Mouse (Mus musculus) hindbrain, embryonic 12.5 days (tissue): ENCODE measurements around the gene Hectd1. TPM values are rescaled to one million over a fixed set of nuclear protein-coding genes. Genes with fewer than 3 reads are reported as not detected.
A peak's percentile ranks its signal among the peaks of the same experiment; 100 is the strongest.

Source experiments
- ATAC-seq: fragments of 200-750 bp; cut with Nextera tagmentation; 2 replicates; pipeline ENCODE4 v1.8.0; 2017; ENCODE audit warnings: moderate TSS enrichment; ENCODE audit not compliant: low FRiP score
- H3K27ac ChIP-seq: fragments of 300-500 bp; sonication (generic); 2 replicates; pipeline ENCODE4 v1.5.1; 2016; ENCODE audit warnings: mild to moderate bottlenecking
- H3K27me3 ChIP-seq: fragments of 300-500 bp; sonication (generic); 2 replicates; pipeline ENCODE4 v1.6.1; 2016; ENCODE audit warnings: mild to moderate bottlenecking
- H3K36me3 ChIP-seq: fragments of 300-500 bp; sonication (generic); 2 replicates; pipeline ENCODE4 v1.6.1; 2016; ENCODE audit warnings: mild to moderate bottlenecking
- H3K4me1 ChIP-seq: fragments of 300-500 bp; sonication (generic); 2 replicates; pipeline ENCODE4 v1.6.1; 2016
- H3K4me2 ChIP-seq: fragments of 300-500 bp; sonication (generic); replicated peaks from 2 replicates; pipeline ENCODE4 v1.6.1; 2016; ENCODE audit warnings: mild to moderate bottlenecking
- H3K4me3 ChIP-seq: fragments of 300-500 bp; sonication (generic); 2 replicates; pipeline ENCODE4 v1.5.1; 2016; ENCODE audit warnings: mild to moderate bottlenecking
- H3K9ac ChIP-seq: fragments of 300-500 bp; sonication (generic); 2 replicates; pipeline ENCODE4 v1.6.1; 2016; ENCODE audit warnings: mild to moderate bottlenecking, moderate library complexity
- H3K9me3 ChIP-seq: fragments of 300-500 bp; sonication (generic); replicated peaks from 2 replicates; pipeline ENCODE4 v1.6.1; 2016; ENCODE audit warnings: mild to moderate bottlenecking
- whole genome bisulfite sequencing: fragments of 180-500 bp; shearing (Covaris S2); methylation state at CpG from one replicate; pipeline ENCODE4 v1.1.7; 2016; 5-methylcytosine and 5-hydroxymethylcytosine counted together
- polyA plus RNA-seq: library from polyadenylated mRNA; unstranded; fragments of >200 nt; fragmentation: Nextera tagmentation; extraction: Ambion mirVana; gene quantifications from 2 replicates; pipeline ENCODE4 v1.2.1, GENCODE M21; 2016

The Hectd1 gene
- polyA plus RNA-seq, 1 experiment from 2014 or later, result 42.8 TPM

DNA sequence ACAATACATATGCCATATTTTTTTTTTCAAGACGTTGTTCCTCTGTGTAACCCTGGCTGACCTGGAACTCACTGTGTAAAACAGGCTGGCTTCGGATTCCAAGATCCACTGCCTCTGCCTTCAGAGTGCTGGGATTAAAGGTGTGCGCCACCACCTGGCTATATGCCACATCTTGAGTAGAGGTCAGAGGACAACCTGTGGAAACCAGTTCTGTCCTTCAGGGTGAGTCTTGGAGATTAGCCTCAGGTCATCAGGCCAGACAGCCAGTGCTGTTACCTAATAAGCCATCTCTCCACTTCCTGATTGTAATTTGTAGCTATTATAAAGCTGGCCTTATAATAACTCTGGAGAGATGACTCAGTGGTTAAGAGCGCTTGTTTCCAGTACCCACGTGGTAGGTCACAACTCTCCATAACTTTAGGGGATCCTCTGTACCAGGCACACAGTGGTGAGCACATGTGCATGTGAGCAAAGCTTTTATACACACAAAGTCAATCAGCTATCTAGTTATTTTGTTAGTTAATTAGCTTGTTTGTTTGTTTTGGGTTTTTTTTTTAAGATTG is 122.6 kb downstream of the Hectd1 start:
- Histone ChIP-seq H3K27ac (no peak overlapping the region), H3K27me3 (no peaks in the 10 kb centered on the region), H3K36me3 (no peaks in the 10 kb centered on the region), H3K9me3 (no peaks in the 10 kb centered on the region), H3K4me2 (no peak overlapping the region), H3K4me1 (peaks cover 4% of the 10 kb centered on the region), H3K4me3 (no peak overlapping the region), H3K9ac (no peak overlapping the region)
- WGBS, result 86% methylated on average over 5 of the region's 5 CpGs
- ATAC-seq, result no peak

DNA sequence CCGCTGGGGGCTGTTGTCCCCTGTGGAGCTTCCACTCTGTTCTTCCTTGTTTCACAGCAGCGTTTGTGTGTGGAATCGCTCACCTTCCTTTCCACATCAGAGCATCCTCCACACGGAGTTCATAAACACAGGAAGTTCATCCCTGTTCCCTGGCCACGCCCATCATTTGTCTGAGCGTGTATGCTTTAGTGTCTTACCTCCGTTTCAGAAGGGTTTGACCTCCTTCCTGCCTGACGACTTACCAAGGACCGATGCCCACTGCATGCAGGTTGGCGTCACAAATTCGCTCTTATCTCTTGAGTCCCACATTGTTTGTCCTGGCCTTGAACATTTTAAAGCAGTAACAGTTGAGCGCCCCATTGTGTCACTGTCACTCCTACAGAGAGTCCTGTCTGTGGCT is 123.6 kb downstream of the Hectd1 start:
- Histone ChIP-seq H3K4me3 (no peak overlapping the region), H3K27me3 (no peaks in the 10 kb centered on the region), H3K4me2 (no peak overlapping the region), H3K27ac (no peak overlapping the region), H3K4me1 (peaks cover 4% of the 10 kb centered on the region), H3K9ac (no peak overlapping the region), H3K9me3 (no peaks in the 10 kb centered on the region), H3K36me3 (no peaks in the 10 kb centered on the region)
- 78% methylated on average over 12 of the region's 12 CpGs for WGBS
- ATAC-seq, result no peak

DNA sequence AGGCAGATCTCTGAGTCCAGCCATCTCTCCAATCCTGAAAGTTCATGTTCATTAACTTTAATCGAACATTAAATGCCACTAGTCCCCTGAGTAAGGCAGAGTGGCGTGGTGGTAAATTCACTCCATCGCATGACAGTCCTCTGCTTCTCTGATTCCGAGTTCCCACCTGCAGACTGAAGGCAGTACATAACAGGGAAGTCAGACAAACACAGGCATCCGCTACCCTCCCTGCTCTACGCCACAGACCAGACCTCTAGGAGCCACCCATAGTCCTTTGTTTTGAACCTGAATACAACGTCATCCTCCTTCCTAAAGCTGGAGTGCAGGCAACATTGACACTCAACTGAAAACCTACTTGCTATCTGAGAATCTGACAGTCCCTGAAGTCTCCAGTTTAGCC is 124.8 kb downstream of the Hectd1 start:
- 68% methylated on average over 7 of the region's 7 CpGs for WGBS
- no peaks in the 10 kb centered on the region for H3K36me3 ChIP-seq
- H3K9ac ChIP-seq, result no peak overlapping the region
- peaks cover 4% of the 10 kb centered on the region for H3K4me1 ChIP-seq
- no peak overlapping the region for H3K4me2 ChIP-seq
- no peaks in the 10 kb centered on the region for H3K9me3 ChIP-seq
- no peak overlapping the region for H3K4me3 ChIP-seq
- H3K27me3 ChIP-seq, result no peaks in the 10 kb centered on the region
- no peak for ATAC-seq
- no peak overlapping the region for H3K27ac ChIP-seq

DNA sequence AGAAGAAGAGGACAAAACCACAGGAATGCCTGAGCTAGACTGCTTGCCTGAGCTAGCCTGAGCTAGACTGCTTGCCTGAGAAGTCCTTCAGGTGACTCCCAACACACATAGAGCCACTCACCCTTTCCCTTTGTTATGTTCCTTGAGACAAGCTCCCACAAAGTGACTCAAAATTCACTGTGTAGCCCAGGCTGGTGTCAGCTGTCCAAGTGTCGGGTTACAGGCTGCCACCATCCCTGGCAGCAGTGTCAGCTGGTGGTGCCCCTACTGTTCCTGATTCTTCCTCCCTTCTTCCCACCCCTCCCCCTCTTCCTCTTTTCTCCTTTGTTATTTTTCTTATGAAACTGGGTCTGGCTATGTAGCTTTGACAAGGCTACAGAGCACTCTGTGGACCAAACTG is 125.5 kb downstream of the Hectd1 start:
- H3K4me1 ChIP-seq, result peaks cover 4% of the 10 kb centered on the region
- H3K27me3 ChIP-seq, result no peaks in the 10 kb centered on the region
- no peak overlapping the region for H3K9ac ChIP-seq
- H3K4me2 ChIP-seq, result no peak overlapping the region
- no peak overlapping the region for H3K4me3 ChIP-seq
- 17% methylated on average over 1 of the region's 1 CpGs for WGBS
- peak; percentile 62; the same call in 1 of the 2 replicates for ATAC-seq
- H3K36me3 ChIP-seq, result no peaks in the 10 kb centered on the region
- no peaks in the 10 kb centered on the region for H3K9me3 ChIP-seq
- no peak overlapping the region for H3K27ac ChIP-seq

DNA sequence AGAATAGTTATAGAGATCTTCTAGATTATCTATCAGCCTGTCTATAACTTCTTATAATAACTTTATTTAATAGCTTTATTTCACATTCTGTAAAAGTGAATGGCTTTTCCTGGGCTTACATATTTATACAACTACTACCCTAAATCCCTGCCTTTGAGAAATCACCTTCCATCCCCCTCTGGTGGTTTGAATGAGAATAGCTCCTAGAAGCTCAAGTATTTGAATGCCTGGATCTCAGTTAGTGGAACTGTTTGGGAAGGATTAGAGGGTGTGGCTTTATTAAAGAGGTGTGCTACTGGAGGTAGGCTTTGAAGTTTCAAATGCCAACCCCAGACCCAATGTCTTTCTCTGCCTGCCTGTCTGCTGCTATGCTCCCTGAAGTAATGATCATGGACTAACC is 127.6 kb downstream of the Hectd1 start:
- Histone ChIP-seq H3K4me2 (no peak overlapping the region), H3K27ac (no peak overlapping the region), H3K27me3 (no peaks in the 10 kb centered on the region), H3K9me3 (no peaks in the 10 kb centered on the region), H3K4me1 (peaks cover 4% of the 10 kb centered on the region), H3K4me3 (no peak overlapping the region), H3K36me3 (no peaks in the 10 kb centered on the region), H3K9ac (no peak overlapping the region)
- ATAC-seq, result no peak

DNA sequence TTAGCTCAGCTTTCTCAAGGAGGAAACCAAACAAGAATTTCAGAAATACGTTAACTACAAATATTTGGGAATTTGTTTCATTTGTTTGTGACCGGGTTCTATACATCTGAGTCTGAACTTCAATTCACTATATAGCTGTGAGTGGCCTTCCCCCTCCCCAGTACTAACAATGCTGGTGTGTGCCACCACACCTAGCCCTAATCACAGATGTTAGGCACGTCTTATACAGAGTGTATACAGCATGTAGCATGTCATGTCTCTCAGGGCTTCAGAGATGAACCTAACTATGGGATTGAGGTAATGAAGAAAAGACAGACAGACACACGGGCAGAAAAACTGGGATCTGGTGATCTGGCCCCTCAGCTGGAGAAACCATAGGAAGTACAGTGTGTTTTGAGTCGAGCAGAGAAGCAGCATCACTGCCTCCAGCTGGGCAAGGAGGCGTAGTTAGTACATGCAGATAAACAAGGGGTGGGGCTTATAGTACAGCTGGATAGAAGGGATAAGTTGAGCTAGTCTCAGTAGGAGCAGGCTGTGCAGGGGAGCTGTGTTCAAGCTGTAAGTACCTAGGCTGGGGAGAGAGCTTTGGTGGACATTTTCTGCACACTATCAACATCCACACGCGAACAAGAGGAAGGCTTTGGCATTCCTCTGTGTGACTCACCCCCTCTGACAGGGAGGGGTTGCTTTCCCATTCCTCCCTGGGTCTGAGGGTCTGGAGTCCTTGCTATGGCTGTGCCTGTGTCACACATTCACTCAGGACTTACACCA is 129.5 kb downstream of the Hectd1 start:
- Histone ChIP-seq H3K9me3 (no peaks in the 10 kb centered on the region), H3K27me3 (no peaks in the 10 kb centered on the region), H3K4me2 (no peak overlapping the region), H3K36me3 (no peaks in the 10 kb centered on the region), H3K4me3 (no peak overlapping the region), H3K27ac (no peak overlapping the region), H3K4me1 (peaks cover 4% of the 10 kb centered on the region), H3K9ac (no peak overlapping the region)
- ATAC-seq, result no peak
- WGBS, result 63% methylated on average over 8 of the region's 8 CpGs

DNA sequence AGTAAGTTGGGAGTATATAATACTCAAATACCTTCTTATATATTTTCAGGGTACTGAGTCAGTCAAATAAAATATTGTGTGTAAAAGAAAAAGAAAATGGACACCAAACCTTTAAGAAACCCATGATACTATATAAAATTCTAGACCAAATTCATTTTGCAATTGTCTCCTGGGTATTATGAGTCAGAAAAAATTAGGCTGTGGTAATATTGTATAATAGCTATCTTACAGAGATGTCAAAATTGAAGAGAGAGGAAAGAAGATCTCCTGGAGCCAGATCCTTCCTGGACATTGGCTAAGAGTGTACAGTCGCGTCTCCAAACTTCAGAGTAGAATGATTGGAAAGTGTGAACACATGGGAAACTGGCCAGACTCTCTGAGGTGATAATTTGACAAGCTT is 133.2 kb downstream of the Hectd1 start:
- Histone ChIP-seq H3K4me3 (no peak overlapping the region), H3K27me3 (no peaks in the 10 kb centered on the region), H3K36me3 (no peaks in the 10 kb centered on the region), H3K9ac (no peak overlapping the region), H3K4me2 (no peak overlapping the region), H3K4me1 (peaks cover 3% of the 10 kb centered on the region), H3K27ac (no peak overlapping the region), H3K9me3 (no peaks in the 10 kb centered on the region)
- no peak for ATAC-seq
- WGBS, result 91% methylated on average over 2 of the region's 2 CpGs

DNA sequence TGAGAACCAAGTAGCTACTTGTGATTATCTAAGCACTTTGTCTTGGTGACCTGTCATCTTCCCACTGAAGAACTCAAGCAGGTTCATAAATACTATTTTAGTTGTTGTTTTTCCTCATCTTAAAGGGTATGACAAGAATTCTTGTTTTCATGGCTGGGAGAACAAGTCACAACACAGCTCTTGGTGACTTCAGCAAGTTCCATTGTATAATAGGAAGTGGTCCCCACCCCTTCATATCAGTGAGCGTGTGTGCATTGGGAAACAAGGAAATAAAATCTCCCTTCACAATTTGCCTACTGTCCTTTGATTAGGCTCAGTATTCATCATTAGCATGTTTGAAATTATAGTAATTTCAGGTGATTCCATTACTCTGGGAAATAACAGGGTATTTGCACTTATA is 134.4 kb downstream of the Hectd1 start:
- Histone ChIP-seq H3K9ac (no peak overlapping the region), H3K4me2 (no peak overlapping the region), H3K4me3 (no peak overlapping the region), H3K36me3 (no peaks in the 10 kb centered on the region), H3K27ac (no peak overlapping the region), H3K9me3 (no peaks in the 10 kb centered on the region), H3K27me3 (no peaks in the 10 kb centered on the region), H3K4me1 (peaks cover 5% of the 10 kb centered on the region)
- WGBS, result 93% methylated on average over 1 of the region's 1 CpGs
- ATAC-seq, result no peak

DNA sequence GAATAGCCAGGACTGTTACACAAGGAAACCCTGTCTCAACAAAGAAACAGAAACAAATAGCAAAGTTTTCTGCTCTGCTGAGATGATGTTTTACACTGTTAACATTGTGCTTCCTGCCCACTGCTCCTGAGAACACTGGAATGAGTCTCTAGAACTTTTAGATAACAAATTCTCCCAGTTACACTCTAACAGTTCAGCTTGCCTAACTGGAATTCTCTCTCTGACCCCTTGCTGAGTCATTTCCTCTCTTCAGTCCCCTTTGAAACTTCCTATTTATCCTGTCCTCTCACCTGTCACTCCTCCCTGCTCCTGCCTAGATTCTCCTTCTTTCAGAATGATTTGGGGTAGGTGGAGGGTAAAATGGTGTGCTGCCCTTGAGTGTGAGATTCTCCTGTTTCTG is 135.2 kb downstream of the Hectd1 start:
- no peak overlapping the region for H3K9ac ChIP-seq
- no peaks in the 10 kb centered on the region for H3K27me3 ChIP-seq
- no peak overlapping the region for H3K4me2 ChIP-seq
- H3K36me3 ChIP-seq, result no peaks in the 10 kb centered on the region
- no peak for ATAC-seq
- H3K4me3 ChIP-seq, result no peak overlapping the region
- H3K27ac ChIP-seq, result no peak overlapping the region
- H3K4me1 ChIP-seq, result peaks cover 11% of the 10 kb centered on the region
- no peaks in the 10 kb centered on the region for H3K9me3 ChIP-seq

Other genes with a start within 250 kb of the Hectd1 start
- 11.9 and 12.0 TPM in 2 replicates for gene Coch, start 236.2 kb downstream of the Hectd1 start, polyA plus RNA-seq
- gene Ap4s1, start 138.5 kb downstream of the Hectd1 start, polyA plus RNA-seq, result 49.2 and 50.1 TPM in 2 replicates
- gene Strn3, start 137.6 kb downstream of the Hectd1 start, polyA plus RNA-seq, result 57.8 and 63.1 TPM in 2 replicates
- 12.7 and 12.9 TPM in 2 replicates for gene Heatr5a, start 141.8 kb upstream of the Hectd1 start, polyA plus RNA-seq
- 17.2 and 18.0 TPM in 2 replicates for gene Dtd2, start 177.0 kb upstream of the Hectd1 start, polyA plus RNA-seq
- gene Gpr33, start 198.5 kb upstream of the Hectd1 start, polyA plus RNA-seq, result not detected in 2 replicates